Mouse (Mus musculus): ENCODE results near the gene Lsm4. TPM values are rescaled to one million over a fixed set of nuclear protein-coding genes. Genes with fewer than 3 reads are reported as not detected.

Lsm4 gene
- polyA plus RNA-seq, 1 experiment: 199 TPM

DNA sequence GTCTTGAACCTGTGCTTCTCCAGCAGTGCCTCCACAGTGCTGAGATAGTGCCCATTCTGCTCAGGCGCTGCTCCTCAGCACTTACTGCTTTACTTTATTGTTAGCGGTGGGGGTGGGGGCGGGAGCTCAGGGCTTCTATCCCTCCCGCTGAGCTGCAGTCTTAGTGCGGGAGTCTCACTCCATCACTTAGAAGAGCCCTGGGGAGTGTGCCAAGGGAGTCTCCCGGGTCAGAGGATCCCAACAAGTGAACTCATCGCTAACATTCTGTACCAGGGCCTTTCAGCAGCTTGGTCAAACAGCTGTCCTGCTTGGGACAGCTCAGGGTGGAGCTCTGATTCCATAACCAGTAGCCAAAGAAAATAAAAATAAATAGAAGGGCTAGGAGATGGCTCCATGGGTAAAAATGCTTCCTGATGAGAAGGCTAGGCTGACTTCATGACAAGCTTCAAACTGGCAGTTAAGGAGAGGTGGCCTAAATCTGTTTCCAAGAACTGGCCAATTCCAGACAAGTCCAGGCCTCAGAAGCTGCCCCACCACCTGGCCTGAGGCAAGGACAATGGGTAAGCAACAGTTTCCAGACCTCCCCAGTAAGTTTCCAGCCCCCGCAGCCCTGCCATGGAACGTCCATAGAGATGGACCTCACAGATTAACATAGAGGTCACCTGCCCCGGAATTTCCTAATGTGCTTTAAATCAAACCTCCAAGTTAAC, 1.3 kb upstream of the Lsm4 start:
- Histone ChIP-seq H3K27me3 (ENCODE audit: control insufficient read depth, insufficient read depth, low read length) (no peaks in the 10 kb centered on the region), H3K27ac (ENCODE audit: control insufficient read depth, insufficient read depth, low read length) (no peak overlapping the region), H3K4me3 (ENCODE audit: control insufficient read depth, insufficient read depth, low read length) (no peak overlapping the region), H3K36me3 (ENCODE audit: control insufficient read depth, insufficient read depth, low read length) (no peaks in the 10 kb centered on the region), H3K4me1 (replicated peaks; ENCODE audit: control insufficient read depth, insufficient read depth, low read length) (peaks cover 41% of the 10 kb centered on the region)
- DNase-seq: no peak
- TF ChIP-seq CTCF (IDR thresholded peaks at IDR 0.05; ENCODE audit: borderline replicate concordance, control insufficient read depth, extremely low read depth, insufficient read depth, low read length, poor library complexity): no peak
- TF ChIP-seq POLR2A (IDR thresholded peaks at IDR 0.05; ENCODE audit: control insufficient read depth, extremely low read depth, insufficient read depth, low read length, poor library complexity): no peak
- 95% methylated on average over 10 of the region's 10 CpGs for WGBS

DNA sequence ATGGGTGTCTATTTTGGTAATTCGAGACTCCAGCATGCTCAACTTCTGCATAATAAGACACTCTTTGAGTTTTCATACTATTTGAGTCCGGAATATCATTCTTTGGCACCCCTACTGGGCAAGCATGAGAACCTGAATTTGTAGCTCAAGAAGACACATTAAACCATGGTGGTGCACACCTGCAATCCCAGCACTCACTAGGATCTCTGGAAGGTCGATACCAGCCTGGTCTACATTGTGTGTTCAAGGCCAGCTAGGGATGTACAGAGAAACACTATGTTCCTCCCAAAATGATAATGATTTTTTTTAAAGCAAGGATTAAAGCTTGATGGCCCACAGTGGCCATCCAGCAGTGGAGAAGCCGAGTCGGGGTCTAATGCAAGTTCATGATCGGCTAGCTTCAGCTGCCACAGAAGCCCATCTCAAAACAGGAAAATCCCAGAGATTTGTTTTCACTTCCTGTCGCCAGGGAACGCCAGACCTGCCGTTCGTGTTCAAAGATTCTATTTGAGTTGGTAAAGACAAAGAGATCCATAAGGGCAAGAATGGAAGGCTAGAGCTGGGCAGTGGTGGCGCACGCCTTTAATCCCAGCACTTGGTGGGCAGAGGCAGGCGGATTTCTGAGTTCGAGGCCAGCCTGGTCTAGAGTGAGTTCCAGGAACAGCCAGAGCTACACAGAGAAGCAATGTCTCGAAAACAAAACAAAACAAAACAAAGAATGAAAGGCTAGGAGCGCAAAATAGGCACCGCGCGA, 546 bp upstream of the Lsm4 start:
- WGBS: 37% methylated on average over 19 of the region's 19 CpGs
- TF ChIP-seq POLR2A (IDR thresholded peaks at IDR 0.05; ENCODE audit: control insufficient read depth, extremely low read depth, insufficient read depth, low read length, poor library complexity): no peak
- no peak for TF ChIP-seq CTCF (IDR thresholded peaks at IDR 0.05; ENCODE audit: borderline replicate concordance, control insufficient read depth, extremely low read depth, insufficient read depth, low read length, poor library complexity)
- peak overlapping the region; percentile 62 for H3K27ac ChIP-seq (ENCODE audit: control insufficient read depth, insufficient read depth, low read length)
- H3K4me3 ChIP-seq (ENCODE audit: control insufficient read depth, insufficient read depth, low read length): peak overlapping the region; percentile 18; the same call in 1 of the 2 replicates
- H3K36me3 ChIP-seq (ENCODE audit: control insufficient read depth, insufficient read depth, low read length): no peaks in the 10 kb centered on the region
- DNase-seq: peak; percentile 27
- peaks cover 35% of the 10 kb centered on the region for H3K4me1 ChIP-seq (replicated peaks; ENCODE audit: control insufficient read depth, insufficient read depth, low read length)
- H3K27me3 ChIP-seq (ENCODE audit: control insufficient read depth, insufficient read depth, low read length): no peaks in the 10 kb centered on the region

DNA sequence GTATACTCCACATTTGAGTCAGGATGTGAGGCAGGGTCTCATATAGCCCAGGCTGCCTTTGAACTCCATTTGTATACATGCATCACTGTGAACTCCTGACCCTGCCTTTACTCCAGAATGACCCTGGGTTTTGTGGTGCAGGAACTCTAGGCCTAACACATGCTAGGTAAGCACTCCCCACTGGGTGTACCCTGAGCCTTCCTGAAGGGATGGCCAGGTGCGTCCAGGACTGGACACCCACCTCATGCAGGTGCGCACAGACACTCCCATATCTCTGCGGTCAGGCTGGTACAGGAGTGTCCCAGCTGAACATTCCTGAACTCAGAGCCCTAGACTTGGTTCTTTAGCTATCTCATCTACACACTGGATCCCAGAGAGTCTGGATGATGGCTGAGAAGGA, 1.1 kb downstream of the Lsm4 start:
- Histone ChIP-seq H3K36me3 (ENCODE audit: control insufficient read depth, insufficient read depth, low read length) (0 out of 2 replicates have a peak, but pooled peaks cover 3% of the 10 kb centered on the region), H3K27ac (ENCODE audit: control insufficient read depth, insufficient read depth, low read length) (peak overlapping the region; percentile 81), H3K4me1 (replicated peaks; ENCODE audit: control insufficient read depth, insufficient read depth, low read length) (peaks cover 30% of the 10 kb centered on the region), H3K4me3 (ENCODE audit: control insufficient read depth, insufficient read depth, low read length) (peak overlapping the region; percentile 21; the same call in 1 of the 2 replicates), H3K27me3 (ENCODE audit: control insufficient read depth, insufficient read depth, low read length) (no peaks in the 10 kb centered on the region)
- TF ChIP-seq POLR2A (IDR thresholded peaks at IDR 0.05; ENCODE audit: control insufficient read depth, extremely low read depth, insufficient read depth, low read length, poor library complexity) (no peak), CTCF (IDR thresholded peaks at IDR 0.05; ENCODE audit: borderline replicate concordance, control insufficient read depth, extremely low read depth, insufficient read depth, low read length, poor library complexity) (no peak)
- no peak for DNase-seq
- WGBS: 85% methylated on average over 3 of the region's 3 CpGs

DNA sequence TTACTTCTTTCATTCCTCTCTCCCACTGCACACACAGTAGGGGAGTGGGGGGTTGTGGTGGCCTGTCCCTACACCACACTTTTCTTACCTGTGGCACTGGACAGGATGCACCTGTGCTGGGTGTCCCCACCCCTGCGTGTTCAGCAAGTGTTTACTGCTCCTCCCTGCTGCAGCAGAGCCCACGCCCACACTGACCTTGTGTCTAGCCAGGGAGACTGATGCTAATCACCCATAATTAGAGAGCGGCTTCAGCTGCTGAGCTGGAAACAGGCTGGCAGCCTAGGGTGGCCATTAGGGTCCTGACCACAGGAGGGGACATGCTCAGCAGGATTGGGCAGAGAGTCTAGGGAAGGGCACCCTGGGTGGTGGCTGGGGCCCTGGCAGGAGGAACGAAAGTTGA, 1.7 kb downstream of the Lsm4 start:
- 50% methylated on average over 4 of the region's 4 CpGs for WGBS
- no peaks in the 10 kb centered on the region for H3K27me3 ChIP-seq (ENCODE audit: control insufficient read depth, insufficient read depth, low read length)
- DNase-seq: no peak
- H3K36me3 ChIP-seq (ENCODE audit: control insufficient read depth, insufficient read depth, low read length): 0 out of 2 replicates have a peak, but pooled peaks cover 3% of the 10 kb centered on the region
- H3K4me1 ChIP-seq (replicated peaks; ENCODE audit: control insufficient read depth, insufficient read depth, low read length): peaks cover 30% of the 10 kb centered on the region
- no peak for TF ChIP-seq POLR2A (IDR thresholded peaks at IDR 0.05; ENCODE audit: control insufficient read depth, extremely low read depth, insufficient read depth, low read length, poor library complexity)
- TF ChIP-seq CTCF (IDR thresholded peaks at IDR 0.05; ENCODE audit: borderline replicate concordance, control insufficient read depth, extremely low read depth, insufficient read depth, low read length, poor library complexity): 0 out of 2 replicates have a peak, but pooled peaks have one; percentile 12
- H3K27ac ChIP-seq (ENCODE audit: control insufficient read depth, insufficient read depth, low read length): peak overlapping the region; percentile 81
- no peak overlapping the region for H3K4me3 ChIP-seq (ENCODE audit: control insufficient read depth, insufficient read depth, low read length)

DNA sequence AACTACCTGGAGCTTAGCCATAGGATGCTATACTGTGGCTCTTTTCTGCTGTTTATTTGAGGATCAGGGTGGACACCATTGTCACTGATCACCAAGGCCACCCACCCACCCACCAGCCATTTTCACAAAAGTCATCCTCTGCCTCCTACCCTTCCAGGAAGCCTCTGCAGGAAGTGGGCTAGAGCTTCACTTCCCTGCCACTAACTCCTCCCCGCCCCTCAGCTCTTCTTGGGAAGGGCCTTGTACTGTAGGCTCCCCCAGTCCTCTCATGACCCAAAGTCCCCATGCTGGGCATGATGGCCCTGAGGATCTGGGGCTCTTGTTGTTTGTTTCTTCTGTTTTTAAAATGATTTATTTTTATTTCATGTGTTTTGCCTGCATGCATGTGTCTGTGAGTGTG, 2.3 kb downstream of the Lsm4 start:
- DNase-seq: peak; percentile 74
- WGBS: 11% methylated on average over 1 of the region's 1 CpGs
- Histone ChIP-seq H3K4me1 (replicated peaks; ENCODE audit: control insufficient read depth, insufficient read depth, low read length) (peaks cover 35% of the 10 kb centered on the region), H3K4me3 (ENCODE audit: control insufficient read depth, insufficient read depth, low read length) (no peak overlapping the region), H3K27ac (ENCODE audit: control insufficient read depth, insufficient read depth, low read length) (peak overlapping the region; percentile 81), H3K36me3 (ENCODE audit: control insufficient read depth, insufficient read depth, low read length) (0 out of 2 replicates have a peak, but pooled peaks cover 3% of the 10 kb centered on the region), H3K27me3 (ENCODE audit: control insufficient read depth, insufficient read depth, low read length) (no peaks in the 10 kb centered on the region)
- TF ChIP-seq CTCF (IDR thresholded peaks at IDR 0.05; ENCODE audit: borderline replicate concordance, control insufficient read depth, extremely low read depth, insufficient read depth, low read length, poor library complexity) (no peak), POLR2A (IDR thresholded peaks at IDR 0.05; ENCODE audit: control insufficient read depth, extremely low read depth, insufficient read depth, low read length, poor library complexity) (no peak)

DNA sequence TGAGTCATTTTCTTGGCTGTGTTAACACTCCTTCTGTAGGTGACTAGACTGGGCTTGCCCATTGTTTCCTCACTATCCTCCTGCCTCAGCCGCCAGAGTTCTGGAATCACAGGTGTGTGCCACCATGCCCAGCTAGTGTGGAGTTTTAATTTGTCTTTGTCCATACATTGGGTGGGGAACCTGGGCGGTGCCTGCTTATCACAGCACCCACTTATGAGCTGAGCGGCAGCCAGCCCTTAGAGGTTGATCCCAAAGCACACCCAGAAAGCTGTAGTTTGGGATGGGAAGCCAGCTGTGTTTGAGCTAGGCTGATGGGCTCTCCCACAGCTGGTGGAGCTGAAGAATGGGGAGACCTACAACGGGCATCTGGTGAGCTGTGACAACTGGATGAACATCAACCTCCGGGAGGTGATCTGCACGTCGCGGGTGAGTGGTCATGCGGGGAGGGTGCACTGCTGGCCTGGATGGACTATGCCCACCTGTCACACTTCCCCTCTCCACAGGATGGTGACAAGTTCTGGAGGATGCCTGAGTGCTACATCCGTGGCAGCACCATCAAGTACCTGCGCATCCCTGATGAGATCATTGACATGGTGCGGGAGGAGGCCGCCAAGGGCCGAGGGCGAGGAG, 4.5 kb downstream of the Lsm4 start:
- TF ChIP-seq CTCF (IDR thresholded peaks at IDR 0.05; ENCODE audit: borderline replicate concordance, control insufficient read depth, extremely low read depth, insufficient read depth, low read length, poor library complexity) (no peak), POLR2A (IDR thresholded peaks at IDR 0.05; ENCODE audit: control insufficient read depth, extremely low read depth, insufficient read depth, low read length, poor library complexity) (no peak)
- Histone ChIP-seq H3K36me3 (ENCODE audit: control insufficient read depth, insufficient read depth, low read length) (0 out of 2 replicates have a peak, but pooled peaks cover 3% of the 10 kb centered on the region), H3K4me3 (ENCODE audit: control insufficient read depth, insufficient read depth, low read length) (no peak overlapping the region), H3K4me1 (replicated peaks; ENCODE audit: control insufficient read depth, insufficient read depth, low read length) (peaks cover 33% of the 10 kb centered on the region), H3K27me3 (ENCODE audit: control insufficient read depth, insufficient read depth, low read length) (no peaks in the 10 kb centered on the region), H3K27ac (ENCODE audit: control insufficient read depth, insufficient read depth, low read length) (no peak overlapping the region)
- 96% methylated on average over 15 of the region's 15 CpGs for WGBS
- no peak for DNase-seq
